Mouse (Mus musculus): ENCODE measurements around the gene Arhgef28.

- no peak for TF ChIP-seq CTCF (IDR thresholded peaks at IDR 0.05; ENCODE audit: borderline replicate concordance, extremely low read depth, insufficient read depth, insufficient read length)
- TF ChIP-seq POLR2A (IDR thresholded peaks at IDR 0.05; ENCODE audit: borderline replicate concordance, extremely low read depth, insufficient read depth, insufficient read length, poor library complexity, severe bottlenecking) = no peak
Measured at GRCm38 (mm10) chr13:98015981-98016922, 190.0 kb downstream of the Arhgef28 start.
